Mouse (Mus musculus): ENCODE results near the gene Gpank1.
"Not testable (repeated sequence)": the region's sequence is repeated elsewhere in the genome, so short reads cannot be mapped to it uniquely, and the experiment has no call there.

Gene Gpank1

DNA sequence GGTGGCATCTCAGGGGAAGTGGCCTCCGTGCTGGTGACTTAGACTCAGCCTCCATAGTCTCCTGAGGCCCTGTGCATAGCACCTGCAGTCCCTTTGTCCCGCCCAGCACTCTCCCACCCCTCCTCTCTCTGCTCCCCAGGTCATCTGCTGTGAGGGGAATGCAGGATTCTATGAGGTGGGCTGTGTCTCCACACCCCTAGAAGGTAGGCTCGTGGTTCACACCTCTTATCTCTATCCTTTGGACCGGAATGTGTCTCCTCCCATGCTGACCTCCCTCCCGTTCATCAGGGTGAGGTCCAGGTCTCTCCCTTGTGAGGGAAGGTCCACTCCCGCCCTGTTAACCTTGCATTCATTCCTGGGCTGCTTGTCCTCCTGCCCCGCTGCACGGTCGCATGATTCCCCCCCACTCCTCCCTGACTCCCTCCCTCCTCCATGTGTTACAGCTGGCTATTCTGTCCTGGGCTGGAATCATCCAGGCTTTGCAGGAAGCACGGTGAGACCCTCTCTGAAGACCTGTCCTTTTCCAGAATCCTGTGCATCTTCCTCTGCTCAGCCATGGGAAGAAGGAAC, 21.0 kb upstream of the Gpank1 start:
- ATAC-seq (ENCODE audit: low TSS enrichment) = no peak

DNA sequence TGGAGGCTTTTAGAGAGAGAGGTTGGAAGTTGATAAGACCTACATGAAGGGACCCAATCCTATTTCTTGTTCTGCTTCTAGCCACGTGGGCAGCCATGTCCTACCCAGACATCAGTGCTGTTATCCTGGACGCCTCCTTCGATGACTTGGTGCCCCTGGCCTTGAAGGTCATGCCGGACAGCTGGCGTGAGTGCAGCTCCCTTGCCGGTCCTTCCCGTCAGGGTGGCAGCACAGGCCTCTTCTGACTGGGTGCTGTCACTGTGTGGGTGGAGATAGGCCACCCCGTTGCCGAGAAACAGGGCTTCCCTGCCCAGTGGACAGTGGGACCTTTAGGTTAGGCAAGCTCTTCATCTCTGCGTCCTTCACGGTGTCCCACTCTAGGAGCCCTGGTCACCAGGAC, 20.1 kb upstream of the Gpank1 start:
- ATAC-seq (ENCODE audit: low TSS enrichment) = no peak

DNA sequence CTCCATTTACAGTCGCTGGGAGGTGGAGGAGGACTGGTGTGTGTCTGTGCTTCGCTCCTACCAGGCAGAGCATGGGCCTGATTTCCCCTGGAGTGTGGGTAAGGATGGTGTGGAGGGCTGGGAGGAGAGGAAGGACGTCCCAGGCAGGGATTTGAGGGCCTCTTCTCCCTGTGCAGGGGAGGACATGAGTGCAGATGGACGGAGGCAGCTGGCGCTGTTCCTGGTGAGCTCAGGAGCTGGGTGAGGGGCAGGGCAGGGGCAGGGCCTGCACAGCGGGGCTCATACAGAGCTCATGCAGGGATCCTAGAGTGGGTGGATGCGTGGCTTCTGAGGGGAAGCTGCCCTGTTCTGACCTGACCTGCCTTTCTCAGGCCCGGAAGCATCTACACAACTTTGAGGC, 19.0 kb upstream of the Gpank1 start:
- ATAC-seq (ENCODE audit: low TSS enrichment) = peak; percentile 35; the same call in 1 of the 2 replicates

DNA sequence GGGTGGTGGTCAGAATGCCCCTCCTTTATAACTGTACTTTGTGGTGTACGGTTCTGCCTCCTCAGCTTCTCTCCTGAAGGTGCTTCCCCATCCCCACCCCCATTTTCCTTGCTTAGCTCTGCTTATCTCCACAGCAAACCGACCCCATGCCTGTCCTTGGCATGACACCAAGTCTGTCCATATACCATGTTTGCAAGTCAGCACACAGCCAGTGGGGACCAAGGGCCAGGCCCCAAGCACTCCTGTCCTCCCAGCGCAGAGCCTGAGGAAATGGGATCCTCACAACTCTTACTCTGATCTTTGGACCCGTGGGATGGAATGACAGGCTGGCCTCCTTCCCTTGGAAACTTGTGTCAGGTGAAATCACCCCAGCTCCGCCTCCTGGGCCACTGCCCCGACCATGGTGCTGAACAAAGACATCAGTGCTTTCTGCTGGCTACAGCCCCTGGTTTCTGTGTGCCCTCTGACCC, 18.0 kb upstream of the Gpank1 start:
- ATAC-seq (ENCODE audit: low TSS enrichment) = no peak

GRCm38 (mm10) chr17:35104079-35104478, 17.2 kb upstream of the Gpank1 start:
- no peak for ATAC-seq (ENCODE audit: low TSS enrichment)

DNA sequence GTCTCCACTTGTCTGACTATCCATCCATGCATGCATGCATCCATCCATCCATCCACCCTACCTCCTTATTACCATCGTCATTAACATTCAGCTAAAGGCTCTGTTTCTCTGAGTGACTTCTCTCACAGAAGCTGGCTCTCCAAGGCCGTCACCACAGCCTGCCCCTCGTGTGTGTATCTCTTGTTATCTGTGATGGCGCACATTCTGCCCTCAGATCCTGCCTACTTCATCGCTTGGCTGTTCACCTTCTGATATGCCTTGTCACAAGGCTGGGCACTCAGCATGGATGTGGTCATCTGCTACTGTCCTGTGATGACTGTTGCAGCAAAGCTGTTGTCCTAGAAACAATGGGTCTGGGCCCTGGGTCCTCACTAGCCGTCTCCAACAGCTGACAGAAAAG, 16.5 kb upstream of the Gpank1 start:
- ATAC-seq (ENCODE audit: low TSS enrichment) = no peak

DNA sequence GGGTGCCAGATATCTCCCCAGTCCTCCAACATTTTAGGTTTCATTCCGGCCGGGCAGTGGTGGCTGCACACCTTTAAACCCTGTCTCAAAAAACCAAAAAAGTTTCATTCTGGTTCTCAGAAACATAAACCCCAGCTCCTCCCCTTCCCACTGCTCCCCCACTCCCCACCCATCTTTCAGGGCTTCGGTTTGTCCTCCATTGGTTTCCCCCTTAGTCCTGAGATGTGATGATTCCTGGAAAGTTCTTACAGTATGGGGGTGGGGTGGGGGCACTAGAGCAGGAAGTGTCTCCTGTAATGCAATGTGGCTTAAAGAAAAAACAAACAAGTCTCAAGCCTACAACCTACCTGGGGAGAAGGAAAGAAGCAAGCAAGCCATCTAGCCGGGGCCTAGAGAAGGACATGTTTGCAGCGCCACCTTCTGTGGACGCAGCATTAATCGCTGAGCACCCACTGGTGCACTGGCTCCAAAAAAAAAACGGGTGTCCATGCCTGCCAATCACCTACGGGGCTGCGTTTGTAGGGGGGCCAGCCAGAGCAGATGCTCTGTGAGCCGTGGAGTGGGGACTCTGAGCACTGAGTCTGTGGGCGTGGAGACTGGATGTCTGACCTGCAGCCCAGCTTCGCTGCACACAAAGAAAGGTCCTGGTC, 15.4 kb upstream of the Gpank1 start:
- ATAC-seq (ENCODE audit: low TSS enrichment) = peak; percentile 71; the same call in 1 of the 2 replicates

DNA sequence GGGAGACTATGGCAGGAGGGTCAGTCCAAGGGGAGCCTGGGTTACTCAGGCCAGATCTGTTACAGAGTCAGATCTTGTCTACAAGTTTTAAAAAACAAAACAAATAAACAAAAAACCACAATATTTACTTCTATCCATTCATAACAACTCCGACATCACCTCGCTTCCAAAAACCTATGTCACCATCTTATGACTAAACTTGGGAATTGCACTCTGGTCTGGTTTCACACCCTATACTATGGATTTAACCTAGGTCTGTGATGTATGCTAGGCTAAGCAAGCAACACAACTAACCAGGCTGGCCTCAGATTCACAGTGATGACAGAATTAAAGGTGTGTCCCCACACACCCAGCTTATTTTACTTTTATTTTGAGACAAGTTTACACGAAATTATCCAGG, 14.7 kb upstream of the Gpank1 start:
- no peak for ATAC-seq (ENCODE audit: low TSS enrichment)

DNA sequence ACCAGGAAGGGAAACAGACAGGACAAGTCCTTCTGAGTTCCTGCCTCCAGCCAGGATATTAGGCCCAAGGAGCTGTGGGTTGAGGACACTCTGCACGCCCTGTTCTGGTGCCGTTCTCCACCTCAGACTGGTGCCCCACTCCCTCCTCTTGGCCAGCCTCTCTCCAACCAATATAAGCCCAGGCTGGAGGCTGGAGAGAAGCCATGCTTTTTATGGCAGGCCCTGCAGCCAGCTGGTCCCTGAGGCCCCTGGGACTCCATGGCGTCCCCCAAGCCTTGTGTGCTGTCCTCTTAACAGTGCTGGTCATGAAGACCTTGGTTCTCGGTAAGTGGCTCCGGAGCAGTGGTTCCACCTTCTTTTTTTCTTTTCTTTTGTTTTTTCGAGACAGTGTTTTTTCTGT, 13.2 kb upstream of the Gpank1 start, which contains the start of gene Ly6g5c:
Gene Ly6g5c (plus strand): TSS at position 183 of the 400 bp plus-strand sequence.
- ATAC-seq (ENCODE audit: low TSS enrichment) = no peak

DNA sequence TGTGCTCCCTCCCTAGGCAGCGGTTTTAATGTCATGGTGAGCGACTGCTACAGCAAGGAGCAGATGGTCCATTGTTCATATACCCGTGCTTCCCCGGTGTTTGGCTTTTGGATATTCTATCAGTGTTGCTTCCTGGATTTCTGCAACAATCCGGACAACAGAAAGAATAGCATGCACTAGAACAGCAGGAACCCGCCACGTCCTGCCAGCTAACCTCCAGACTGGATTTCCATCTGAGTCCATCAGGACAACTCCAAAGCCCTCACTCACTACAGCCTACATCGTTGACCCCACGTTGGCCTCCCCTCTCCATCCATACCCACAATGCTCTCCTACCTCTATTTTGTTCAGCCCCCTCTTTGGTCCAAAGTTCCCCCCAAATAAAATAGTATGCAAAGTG, 9.5 kb upstream of the Gpank1 start:
- ATAC-seq (ENCODE audit: low TSS enrichment) = no peak

GRCm38 (mm10) chr17:35115046-35116019, 5.9 kb upstream of the Gpank1 start, which contains the start of gene Ly6g5b:
Gene Ly6g5b, minus strand, starts transcription at chr17:35115428.
- no peak for ATAC-seq (ENCODE audit: low TSS enrichment)

DNA sequence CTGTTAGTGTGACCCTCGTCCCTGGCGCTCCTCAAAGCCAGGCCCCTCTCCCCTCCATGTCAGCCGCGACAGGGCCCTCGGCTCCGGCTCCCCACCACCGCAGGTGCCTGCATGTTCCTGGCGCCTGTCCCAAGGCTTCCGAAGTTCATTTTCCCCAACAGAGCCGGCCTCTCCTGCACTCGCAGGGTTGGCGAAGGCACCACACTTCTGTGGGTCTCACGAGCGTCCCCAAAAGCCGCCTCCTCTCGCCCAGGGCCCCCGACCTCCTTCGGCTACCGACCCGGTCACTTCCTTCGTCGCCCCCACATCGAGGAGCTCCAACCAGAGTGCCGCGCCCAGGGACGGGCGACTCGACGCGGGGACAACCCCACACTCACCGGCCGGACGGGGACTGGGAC, 511 bp upstream of the Gpank1 start:
- ATAC-seq (ENCODE audit: low TSS enrichment) = no peak; the same call in 1 of the 2 replicates

DNA sequence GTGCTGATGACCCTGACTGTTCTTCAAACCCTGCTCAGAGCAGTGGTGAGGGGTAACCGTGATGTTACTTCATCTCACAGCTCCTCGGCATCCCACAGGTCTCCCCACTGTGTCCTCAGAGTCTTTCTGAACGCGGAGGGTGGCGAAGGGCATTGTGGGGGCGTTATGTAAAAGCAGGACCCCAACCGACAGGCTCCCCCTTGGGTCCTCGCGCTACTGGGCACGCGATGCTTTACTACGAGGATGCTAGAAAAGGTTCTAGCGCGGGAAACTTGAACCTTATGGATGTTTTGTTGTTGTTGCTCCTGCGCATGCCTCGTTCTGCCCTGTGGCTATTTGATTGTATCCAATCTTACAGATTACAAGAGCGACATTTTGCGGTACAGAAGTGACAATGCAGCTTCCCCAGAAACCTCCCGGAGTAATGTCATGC, 632 bp downstream of the Gpank1 start, which contains the start of gene Csnk2b:
Gene Csnk2b (minus strand): TSS at position 183 of the 433 bp plus-strand sequence.
- ATAC-seq (ENCODE audit: low TSS enrichment) = peak; percentile 33; the same call in 1 of the 2 replicates

GRCm38 (mm10) chr17:35123287-35123686, 2.0 kb downstream of the Gpank1 start:
- ATAC-seq (ENCODE audit: low TSS enrichment) = not testable (repeated sequence)

DNA sequence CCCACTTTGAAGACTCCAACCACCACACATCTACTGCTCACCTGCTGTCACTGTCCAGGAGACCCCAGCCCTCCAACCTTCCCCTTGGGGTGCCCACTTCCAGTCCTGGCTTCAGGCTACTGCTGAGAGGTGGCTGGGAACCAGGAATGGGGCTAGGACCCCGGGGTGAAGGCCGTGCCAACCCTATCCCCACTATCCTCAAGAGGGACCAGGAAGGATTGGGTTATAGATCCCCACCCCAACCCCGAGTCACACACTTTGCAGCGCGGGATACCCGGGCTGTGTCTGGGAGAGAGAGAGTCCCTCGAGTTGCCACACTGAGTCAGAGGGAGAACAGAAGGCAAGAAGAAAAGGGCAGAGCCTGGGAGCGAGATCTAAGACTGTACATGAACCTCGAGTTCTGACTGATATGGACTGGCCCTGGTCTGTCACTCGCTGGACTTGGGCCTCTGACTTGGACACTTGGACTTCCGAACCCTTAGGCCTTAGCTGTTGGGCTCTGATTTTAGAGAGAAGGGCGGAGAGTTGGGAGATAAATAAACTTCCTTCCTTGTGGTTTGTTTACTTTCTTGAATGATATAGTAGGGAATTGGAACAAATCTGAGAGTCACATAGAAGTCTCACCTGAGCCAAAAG, 3.1 kb downstream of the Gpank1 start:
- ATAC-seq (ENCODE audit: low TSS enrichment) = not testable (repeated sequence)

- ATAC-seq (ENCODE audit: low TSS enrichment) = no peak
These were observed 3.8 kb downstream of the Gpank1 start for GRCm38 (mm10) chr17:35125081-35125480.

GRCm38 (mm10) chr17:35125578-35125977, 4.3 kb downstream of the Gpank1 start:
- ATAC-seq (ENCODE audit: low TSS enrichment) = no peak

DNA sequence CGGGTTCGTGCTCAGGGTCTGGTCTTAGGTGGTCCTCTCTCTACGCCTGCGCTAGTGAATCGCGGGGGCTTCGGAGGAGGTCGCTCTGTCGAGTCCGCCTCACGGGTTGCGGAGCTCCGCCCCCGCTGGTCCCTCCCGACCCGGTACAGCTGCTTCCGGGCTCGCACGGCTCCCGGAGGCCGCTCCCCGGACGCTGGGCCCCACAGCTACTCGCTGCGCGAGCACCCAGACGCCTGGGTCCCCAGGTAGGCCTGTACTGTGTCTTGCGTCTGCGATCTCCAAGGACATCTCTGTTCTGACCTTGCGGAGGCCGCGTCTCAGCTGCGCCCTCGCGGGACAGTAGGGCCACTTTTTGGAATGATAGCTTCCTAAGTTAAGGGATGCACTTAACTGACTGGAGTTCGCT, 5.0 kb downstream of the Gpank1 start, which contains the start of gene D17H6S53E:
Gene D17H6S53E (plus strand): TSS at position 168 of the 406 bp plus-strand sequence.
- peak; percentile 28; the same call in 1 of the 2 replicates for ATAC-seq (ENCODE audit: low TSS enrichment)

DNA sequence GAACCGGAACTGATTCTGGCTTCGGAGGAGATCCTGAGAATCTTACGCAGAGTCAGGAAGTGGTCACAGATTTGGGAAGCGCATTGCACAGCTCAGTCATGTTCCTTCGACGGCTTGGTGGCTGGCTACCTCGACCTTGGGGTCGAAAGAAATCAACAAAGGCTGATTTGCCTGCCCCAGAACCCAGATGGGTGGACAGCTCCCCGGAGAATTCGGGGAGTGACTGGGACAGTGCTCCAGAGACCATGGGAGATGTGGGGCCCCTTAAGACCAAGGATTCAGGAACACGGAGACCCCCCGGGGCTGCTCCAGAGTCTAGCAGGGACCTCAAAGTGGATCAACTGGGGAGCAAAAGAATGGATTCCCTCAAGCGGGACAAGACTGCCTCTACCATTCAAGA, 5.8 kb downstream of the Gpank1 start:
- no peak for ATAC-seq (ENCODE audit: low TSS enrichment)

GRCm38 (mm10) chr17:35128996-35129395, 7.7 kb downstream of the Gpank1 start:
- ATAC-seq (ENCODE audit: low TSS enrichment) = no peak

DNA sequence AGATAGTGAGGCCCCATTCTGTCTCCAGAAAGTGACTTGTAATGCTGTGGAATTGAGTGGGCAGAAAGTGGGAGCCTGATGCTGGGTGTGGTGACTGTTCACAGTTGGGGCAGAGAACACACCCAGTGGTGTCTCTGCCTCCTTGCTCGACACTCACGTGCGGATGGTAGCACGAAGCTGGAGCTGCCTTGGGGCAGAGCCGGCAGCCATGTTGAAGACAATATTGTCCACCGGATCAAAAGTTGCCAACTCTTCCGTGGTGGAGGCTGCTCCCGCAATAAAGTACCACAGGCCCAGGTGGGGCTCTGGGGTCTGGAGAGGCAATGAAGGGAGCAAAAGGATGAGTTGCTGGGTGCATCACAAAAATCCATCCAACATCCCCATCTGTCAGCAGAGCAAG, 9.8 kb downstream of the Gpank1 start:
- ATAC-seq (ENCODE audit: low TSS enrichment) = no peak
